Mouse (Mus musculus) forebrain, embryonic 13.5 days (tissue): ENCODE data around the gene Commd3. TPM values are rescaled to one million over a fixed set of nuclear protein-coding genes. Genes with fewer than 3 reads are reported as not detected.
A peak's percentile ranks its signal among the peaks of the same experiment; 100 is the strongest.

ENCODE experiments used
- ATAC-seq: fragments of 200-750 bp; cut with Nextera tagmentation; 2 replicates; pipeline ENCODE4 v1.8.0; 2017
- H3K27ac ChIP-seq: fragments of 300-500 bp; sonication (generic); 2 replicates; pipeline ENCODE4 v1.5.1; 2015; ENCODE audit warnings: inconsistent platforms, mild to moderate bottlenecking, moderate library complexity
- H3K27me3 ChIP-seq: fragments of 300-500 bp; sonication (generic); 2 replicates; pipeline ENCODE4 v1.6.1; 2015; ENCODE audit warnings: mild to moderate bottlenecking, inconsistent platforms
- H3K36me3 ChIP-seq: fragments of 300-500 bp; sonication (generic); 2 replicates; pipeline ENCODE4 v1.6.1; 2015; ENCODE audit warnings: mild to moderate bottlenecking, inconsistent platforms; ENCODE audit not compliant: poor library complexity, severe bottlenecking
- H3K4me1 ChIP-seq: fragments of 300-500 bp; sonication (generic); 2 replicates; pipeline ENCODE4 v1.6.1; 2015; ENCODE audit warnings: inconsistent platforms
- H3K4me2 ChIP-seq: fragments of 300-500 bp; sonication (generic); 2 replicates; pipeline ENCODE4 v1.6.1; 2015; ENCODE audit warnings: inconsistent platforms, mild to moderate bottlenecking, moderate library complexity
- H3K4me3 ChIP-seq: fragments of 300-500 bp; sonication (generic); 2 replicates; pipeline ENCODE4 v1.5.1; 2015; ENCODE audit warnings: mild to moderate bottlenecking, inconsistent platforms
- H3K9ac ChIP-seq: fragments of 300-500 bp; sonication (generic); 2 replicates; pipeline ENCODE4 v1.6.1; 2015; ENCODE audit warnings: mild to moderate bottlenecking, inconsistent platforms
- H3K9me3 ChIP-seq: fragments of 300-500 bp; sonication (generic); replicated peaks from 2 replicates; pipeline ENCODE4 v1.6.1; 2016; ENCODE audit warnings: inconsistent platforms
- WGBS: fragments of 180-500 bp; shearing (Covaris S2); methylation state at CpG from one replicate; pipeline ENCODE4 v1.1.7; 2015; 5-methylcytosine and 5-hydroxymethylcytosine counted together
- polyA plus RNA-seq: library from polyadenylated mRNA; unstranded; fragments of >200 nt; fragmentation: Nextera tagmentation; extraction: Ambion mirVana; gene quantifications from 2 replicates; pipeline ENCODE4 v1.2.1, GENCODE M21; 2015

Commd3 gene
- polyA plus RNA-seq, 1 experiment from 2014 or later: 226 TPM

GRCm38 (mm10) chr2:18697591-18698244 is 25.5 kb downstream of the Commd3 start:
- Histone ChIP-seq H3K36me3 (no peaks in the 10 kb centered on the region), H3K27me3 (peaks cover 78% of the 10 kb centered on the region), H3K4me3 (no peak overlapping the region), H3K9ac (no peak overlapping the region), H3K9me3 (no peaks in the 10 kb centered on the region), H3K4me1 (peaks cover 21% of the 10 kb centered on the region), H3K4me2 (no peak overlapping the region), H3K27ac (no peak overlapping the region)
- 1% methylated on average over 4 of the region's 4 CpGs for WGBS
- no peak for ATAC-seq

- peaks cover 21% of the 10 kb centered on the region for H3K4me1 ChIP-seq
- H3K9me3 ChIP-seq: no peaks in the 10 kb centered on the region
- peak overlapping the region; percentile 36 for H3K4me2 ChIP-seq
- H3K27me3 ChIP-seq: peaks cover 76% of the 10 kb centered on the region
- H3K9ac ChIP-seq: no peak overlapping the region
- ATAC-seq: no peak
- no peak overlapping the region for H3K27ac ChIP-seq
- WGBS: 1% methylated on average over 56 of the region's 56 CpGs
- peak overlapping the region; percentile 14 for H3K4me3 ChIP-seq
- H3K36me3 ChIP-seq: no peaks in the 10 kb centered on the region
Observed at GRCm38 (mm10) chr2:18698663-18699385, 26.6 kb downstream of the Commd3 start.

- no peaks in the 10 kb centered on the region for H3K36me3 ChIP-seq
- H3K27ac ChIP-seq: no peak overlapping the region
- no peak for ATAC-seq
- no peak overlapping the region; the same call in 1 of the 2 replicates for H3K4me2 ChIP-seq
- no peak overlapping the region for H3K9ac ChIP-seq
- H3K4me3 ChIP-seq: no peak overlapping the region
- H3K27me3 ChIP-seq: peaks cover 77% of the 10 kb centered on the region
- WGBS: under 1% methylated on average over 11 of the region's 11 CpGs
- H3K4me1 ChIP-seq: peaks cover 15% of the 10 kb centered on the region
- H3K9me3 ChIP-seq: no peaks in the 10 kb centered on the region
Observed at GRCm38 (mm10) chr2:18699401-18699990, 27.3 kb downstream of the Commd3 start.

GRCm38 (mm10) chr2:18710356-18710755 is 38.2 kb downstream of the Commd3 start:
- H3K4me3 ChIP-seq: no peak overlapping the region
- no peaks in the 10 kb centered on the region for H3K9me3 ChIP-seq
- no peak overlapping the region for H3K9ac ChIP-seq
- H3K27ac ChIP-seq: no peak overlapping the region
- no peaks in the 10 kb centered on the region for H3K4me1 ChIP-seq
- ATAC-seq: no peak
- 74% methylated on average over 3 of the region's 3 CpGs for WGBS
- no peak overlapping the region for H3K4me2 ChIP-seq
- H3K27me3 ChIP-seq: peaks cover 8% of the 10 kb centered on the region
- H3K36me3 ChIP-seq: no peaks in the 10 kb centered on the region

- Histone ChIP-seq H3K9me3 (no peaks in the 10 kb centered on the region), H3K9ac (no peak overlapping the region), H3K4me1 (no peaks in the 10 kb centered on the region), H3K4me2 (no peak overlapping the region), H3K36me3 (no peaks in the 10 kb centered on the region), H3K4me3 (no peak overlapping the region), H3K27ac (no peak overlapping the region), H3K27me3 (peaks cover 6% of the 10 kb centered on the region)
- WGBS: 71% methylated on average over 2 of the region's 2 CpGs
- no peak for ATAC-seq
Observed at GRCm38 (mm10) chr2:18713071-18713470, 40.9 kb downstream of the Commd3 start.

- no peak overlapping the region for H3K9ac ChIP-seq
- no peaks in the 10 kb centered on the region for H3K9me3 ChIP-seq
- WGBS: 78% methylated on average over 3 of the region's 3 CpGs
- H3K27me3 ChIP-seq: peaks cover 15% of the 10 kb centered on the region
- H3K4me3 ChIP-seq: no peak overlapping the region
- no peak for ATAC-seq
- H3K36me3 ChIP-seq: no peaks in the 10 kb centered on the region
- H3K4me2 ChIP-seq: no peak overlapping the region
- H3K4me1 ChIP-seq: no peaks in the 10 kb centered on the region
- H3K27ac ChIP-seq: no peak overlapping the region
Observed at GRCm38 (mm10) chr2:18714337-18714736, 42.2 kb downstream of the Commd3 start.

GRCm38 (mm10) chr2:18718521-18718920 is 46.3 kb downstream of the Commd3 start:
- Histone ChIP-seq H3K9me3 (no peaks in the 10 kb centered on the region), H3K36me3 (no peaks in the 10 kb centered on the region)
- ATAC-seq: no peak

GRCm38 (mm10) chr2:18722208-18722830 is 50.1 kb downstream of the Commd3 start:
- Histone ChIP-seq H3K27me3 (peaks cover 46% of the 10 kb centered on the region), H3K9ac (no peak overlapping the region), H3K4me1 (no peaks in the 10 kb centered on the region), H3K27ac (no peak overlapping the region), H3K4me3 (no peak overlapping the region), H3K4me2 (no peak overlapping the region), H3K36me3 (no peaks in the 10 kb centered on the region), H3K9me3 (no peaks in the 10 kb centered on the region)
- 11% methylated on average over 3 of the region's 3 CpGs for WGBS
- peak; percentile 50; the same call in 1 of the 2 replicates for ATAC-seq

More at GRCm38 (mm10) chr2:18718521-18718920, 46.3 kb downstream of the Commd3 start:
- WGBS: 88% methylated on average over 4 of the region's 4 CpGs
- Histone ChIP-seq H3K27ac (no peak overlapping the region), H3K4me1 (no peaks in the 10 kb centered on the region), H3K4me2 (no peak overlapping the region), H3K4me3 (no peak overlapping the region), H3K9ac (no peak overlapping the region), H3K27me3 (peaks cover 28% of the 10 kb centered on the region)

GRCm38 (mm10) chr2:18724462-18724861 is 52.3 kb downstream of the Commd3 start:
- H3K27me3 ChIP-seq: peaks cover 48% of the 10 kb centered on the region
- H3K4me2 ChIP-seq: no peak overlapping the region
- no peaks in the 10 kb centered on the region for H3K4me1 ChIP-seq
- H3K4me3 ChIP-seq: no peak overlapping the region
- no peak for ATAC-seq
- no peak overlapping the region for H3K9ac ChIP-seq
- no peak overlapping the region for H3K27ac ChIP-seq
- no peaks in the 10 kb centered on the region for H3K9me3 ChIP-seq
- 88% methylated on average over 1 of the region's 1 CpGs for WGBS
- no peaks in the 10 kb centered on the region for H3K36me3 ChIP-seq

Other genes starting within 250 kb of the Commd3 start
- 34.4 and 35.5 TPM in 2 replicates for gene Bmi1, start 4.6 kb downstream of the Commd3 start, polyA plus RNA-seq
- 0.20 and 0.32 TPM in 2 replicates for gene Spag6, start 21.6 kb downstream of the Commd3 start, polyA plus RNA-seq